Mouse (Mus musculus) right cerebral cortex, postnatal 36 days (tissue): Measurements from ENCODE around the gene Rfx8.
"Not testable (repeated sequence)": the region's sequence is repeated elsewhere in the genome, so short reads cannot be mapped to it uniquely, and the experiment has no call there.

Source experiments
- DNase-seq, 2 experiments: peaks; one replicate each; pipeline ENCODE4 v3.0.0; 2022; ENCODE audit warnings: low spot score in 2 of 2, mixed read lengths in 1 of 2

Gene Rfx8

DNA sequence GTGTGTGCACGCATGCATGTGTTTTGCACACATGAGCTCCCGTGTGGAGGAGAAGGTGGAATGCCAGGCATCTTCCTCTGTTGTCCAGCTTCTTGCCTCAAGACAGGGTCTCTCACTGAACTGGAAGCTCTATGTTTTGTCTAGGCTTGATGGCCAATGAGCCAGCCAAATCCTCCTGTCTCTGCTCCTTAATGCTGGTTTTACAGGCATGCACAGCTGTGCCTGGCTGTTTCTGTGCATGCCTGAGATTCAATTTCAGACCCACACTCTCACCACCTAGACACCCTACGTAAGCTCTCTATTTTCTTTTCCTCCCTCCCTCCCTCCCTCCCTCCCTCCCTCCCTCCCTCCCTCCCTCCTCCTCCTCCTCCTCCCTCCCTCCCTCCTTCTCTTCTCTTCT lies 28.8 kb downstream of the Rfx8 start:
- DNase-seq = no peak

DNA sequence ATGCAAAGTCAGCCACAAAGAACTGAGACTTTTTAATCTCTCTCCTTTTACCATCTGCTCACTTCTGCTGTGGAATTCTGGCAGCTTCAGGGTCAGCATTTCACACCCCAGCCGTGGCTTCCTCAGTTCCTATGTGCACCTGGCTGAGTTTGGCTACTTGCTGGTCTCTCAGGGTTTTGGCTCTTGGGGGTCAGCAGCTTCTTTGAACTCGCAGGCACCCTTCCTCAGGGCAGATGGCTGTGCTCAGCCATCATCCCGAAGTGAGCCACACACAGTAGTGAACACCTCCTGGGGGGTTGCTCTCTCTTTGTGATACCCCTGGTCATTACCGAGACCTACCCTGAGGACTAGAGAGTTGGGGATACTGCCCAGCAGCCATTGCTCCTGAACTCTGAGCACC lies 29.7 kb downstream of the Rfx8 start:
- DNase-seq = no peak

DNA sequence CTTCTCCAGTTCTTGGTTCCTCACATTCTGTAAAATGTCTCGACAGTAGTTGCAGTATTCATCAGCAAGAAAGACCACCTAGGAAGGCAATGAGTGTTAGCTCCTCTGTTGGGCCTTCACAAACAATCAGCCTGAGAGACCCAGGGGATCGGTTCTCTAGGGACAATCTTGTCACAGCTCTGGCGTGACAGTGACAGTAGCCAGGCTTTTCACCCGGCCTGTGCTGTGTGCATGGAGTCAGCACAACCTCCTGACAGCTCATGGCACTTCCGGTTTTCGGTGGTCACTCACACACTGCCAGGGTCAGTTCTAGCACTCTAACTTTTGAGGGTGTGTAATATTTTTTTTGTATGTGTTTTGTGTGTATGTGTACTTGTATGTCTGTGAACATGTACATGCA lies 32.2 kb downstream of the Rfx8 start:
- no peak for DNase-seq

DNA sequence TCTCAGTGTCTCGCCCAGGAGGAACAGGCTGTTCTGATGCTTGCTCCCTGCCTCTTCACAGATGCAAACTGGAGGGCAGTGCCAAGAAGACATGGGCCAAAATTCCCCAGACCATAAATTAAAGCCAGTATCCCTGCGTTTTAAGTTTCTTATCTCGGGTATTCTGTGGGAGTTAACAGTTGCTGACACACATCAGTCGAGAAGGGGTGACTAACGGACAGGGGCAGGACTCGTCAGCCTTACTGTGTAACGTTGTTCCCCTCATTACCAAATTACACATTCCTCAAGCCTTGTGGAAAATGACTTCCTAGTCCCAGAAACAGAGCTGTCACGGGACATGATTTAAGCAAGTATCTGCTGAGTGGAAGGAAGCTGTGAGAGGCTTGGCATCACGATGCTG lies 33.5 kb downstream of the Rfx8 start:
- DNase-seq = no peak

DNA sequence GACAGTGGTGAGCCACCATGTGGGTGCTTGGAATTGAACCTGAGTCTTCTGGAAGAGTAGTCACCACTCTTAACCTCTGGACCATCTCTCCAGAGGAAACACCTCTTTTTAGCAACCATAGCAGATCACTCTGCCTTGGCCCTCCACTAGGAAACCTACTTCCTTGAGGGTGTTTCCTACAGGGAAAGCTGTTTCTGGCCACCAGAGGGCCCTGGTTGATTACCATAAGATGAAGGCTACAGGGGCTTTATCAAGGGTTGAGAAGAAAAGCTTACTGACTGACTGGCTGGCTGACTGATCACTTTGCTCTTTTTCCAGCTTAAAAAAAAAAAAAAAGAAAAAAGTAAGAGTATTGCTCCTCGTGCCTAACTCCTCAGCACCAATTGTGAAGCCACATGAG lies 35.0 kb downstream of the Rfx8 start:
- peak; percentile 56 to 59 for DNase-seq

DNA sequence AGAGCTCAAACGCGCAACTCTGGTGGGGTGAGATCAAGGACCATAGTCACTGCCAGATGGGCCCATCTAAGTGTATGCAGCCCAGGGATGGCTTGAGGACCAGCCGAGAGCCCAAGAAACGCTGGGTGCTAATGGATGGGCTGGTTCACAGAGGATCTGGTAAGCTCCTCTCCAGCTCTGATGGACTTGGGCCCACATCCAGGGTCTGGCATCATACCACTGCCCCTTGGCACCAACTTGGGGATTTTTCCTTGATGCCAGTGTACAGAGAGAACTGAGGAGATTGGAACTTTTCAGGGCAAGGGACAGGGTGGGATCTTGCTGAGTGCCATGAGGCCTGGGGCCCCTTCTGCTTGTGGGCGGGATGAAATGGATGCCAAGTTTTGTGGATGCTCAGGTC lies 39.2 kb downstream of the Rfx8 start:
- no peak for DNase-seq

DNA sequence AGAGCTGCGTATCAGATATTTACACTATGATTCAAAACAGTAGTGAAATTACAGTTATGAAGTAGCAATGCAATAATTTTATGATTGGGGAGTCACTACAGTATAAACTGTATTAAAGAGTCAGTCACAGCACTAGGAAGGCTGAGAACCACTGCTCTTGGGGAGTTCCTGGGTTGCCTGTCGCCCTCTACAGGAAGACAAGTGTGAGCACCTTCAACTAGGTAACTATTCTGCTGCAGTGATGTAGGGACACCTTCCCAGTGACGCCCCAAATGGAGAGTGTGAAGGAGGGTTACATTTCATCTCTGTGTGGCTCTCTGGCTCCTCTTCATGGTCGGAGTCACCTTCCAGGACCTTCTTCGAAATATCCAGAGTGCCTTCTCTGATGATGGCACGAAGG lies 40.3 kb downstream of the Rfx8 start:
- no peak for DNase-seq

DNA sequence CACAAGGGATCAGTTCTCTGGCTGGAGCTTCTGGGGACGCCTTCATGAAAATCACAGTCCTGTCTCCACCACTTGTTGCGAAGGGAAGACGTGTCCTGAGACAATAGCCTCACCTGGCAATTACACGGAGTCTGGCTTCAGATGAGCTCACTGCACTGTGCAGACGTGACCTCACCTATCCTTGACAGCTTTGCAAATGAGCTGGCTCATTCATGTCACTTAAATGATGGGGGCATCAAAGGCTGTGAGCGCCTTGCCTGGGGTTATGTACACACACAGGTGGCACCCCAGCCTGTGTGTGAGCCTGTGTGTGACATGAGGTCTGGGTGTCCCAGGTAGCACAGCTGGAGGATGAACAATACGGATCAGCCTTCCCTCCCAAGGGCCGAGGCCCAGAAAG lies 41.9 kb downstream of the Rfx8 start:
- no peak for DNase-seq

DNA sequence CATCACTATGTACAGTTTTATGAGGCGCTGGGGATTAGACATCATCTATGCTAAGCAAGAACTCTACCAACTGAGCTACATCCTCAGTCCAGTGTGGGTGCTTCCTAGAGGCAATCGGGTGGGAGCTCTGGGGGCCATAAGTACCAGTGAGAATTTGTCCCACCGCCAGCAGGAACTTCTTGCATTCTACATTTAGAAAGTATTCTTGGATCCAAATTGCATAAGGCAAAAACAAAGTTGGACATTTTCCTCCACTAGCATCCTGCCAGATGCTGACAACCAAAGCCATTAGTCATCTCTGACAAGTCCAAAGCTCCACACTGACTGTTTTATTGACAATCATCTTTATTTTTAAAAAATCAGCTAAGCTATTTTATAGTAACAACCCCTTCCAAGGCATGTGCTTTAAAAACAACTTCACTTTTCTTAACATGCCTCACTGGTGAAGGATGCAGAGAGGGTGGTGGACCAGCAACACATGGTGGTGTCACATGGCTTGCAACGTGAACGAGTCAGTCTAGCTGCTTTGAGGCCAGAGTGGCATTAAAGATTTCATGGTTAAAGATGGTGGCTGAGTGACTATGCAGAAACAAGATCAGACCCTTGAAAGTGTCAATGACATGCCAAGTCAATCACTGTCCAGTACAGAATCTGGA lies 44.4 kb downstream of the Rfx8 start:
- DNase-seq = peak; percentile 31 to 51

DNA sequence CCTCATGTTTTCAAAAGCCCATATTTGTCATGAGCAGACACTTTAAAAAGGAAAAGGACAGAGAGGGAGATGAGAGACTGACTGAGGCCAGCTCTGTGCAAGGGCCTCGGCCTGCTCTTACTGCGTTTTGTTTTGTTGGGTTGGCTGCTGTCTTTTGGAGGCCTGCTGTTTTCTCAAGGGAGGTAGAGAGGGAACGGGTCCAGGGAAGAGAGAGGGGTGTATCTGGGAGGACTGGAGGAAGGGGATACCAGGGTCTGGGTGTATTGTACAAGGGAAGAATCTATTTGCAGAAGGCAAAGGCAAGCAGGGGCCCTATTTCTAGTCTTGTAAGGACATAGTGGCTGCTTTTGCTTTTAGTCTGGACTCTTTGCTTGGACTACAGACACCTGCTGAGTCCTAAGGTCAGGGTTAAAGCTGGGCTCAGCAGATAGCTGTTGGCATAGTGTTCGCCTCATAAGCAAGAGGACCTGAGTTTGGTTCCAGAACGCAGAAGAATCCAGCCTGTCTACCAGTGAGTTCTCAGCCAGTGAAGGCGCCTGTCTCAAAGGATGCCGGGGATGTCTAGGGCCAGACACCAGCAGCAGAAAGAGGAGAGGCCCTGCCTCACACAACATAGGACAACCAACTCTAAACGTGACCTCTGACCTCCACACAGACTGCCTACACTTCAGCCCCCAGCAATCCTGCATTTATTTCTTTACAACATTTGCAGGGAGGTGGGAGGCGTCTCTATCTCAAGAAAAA lies 48.3 kb downstream of the Rfx8 start:
- no peak for DNase-seq

DNA sequence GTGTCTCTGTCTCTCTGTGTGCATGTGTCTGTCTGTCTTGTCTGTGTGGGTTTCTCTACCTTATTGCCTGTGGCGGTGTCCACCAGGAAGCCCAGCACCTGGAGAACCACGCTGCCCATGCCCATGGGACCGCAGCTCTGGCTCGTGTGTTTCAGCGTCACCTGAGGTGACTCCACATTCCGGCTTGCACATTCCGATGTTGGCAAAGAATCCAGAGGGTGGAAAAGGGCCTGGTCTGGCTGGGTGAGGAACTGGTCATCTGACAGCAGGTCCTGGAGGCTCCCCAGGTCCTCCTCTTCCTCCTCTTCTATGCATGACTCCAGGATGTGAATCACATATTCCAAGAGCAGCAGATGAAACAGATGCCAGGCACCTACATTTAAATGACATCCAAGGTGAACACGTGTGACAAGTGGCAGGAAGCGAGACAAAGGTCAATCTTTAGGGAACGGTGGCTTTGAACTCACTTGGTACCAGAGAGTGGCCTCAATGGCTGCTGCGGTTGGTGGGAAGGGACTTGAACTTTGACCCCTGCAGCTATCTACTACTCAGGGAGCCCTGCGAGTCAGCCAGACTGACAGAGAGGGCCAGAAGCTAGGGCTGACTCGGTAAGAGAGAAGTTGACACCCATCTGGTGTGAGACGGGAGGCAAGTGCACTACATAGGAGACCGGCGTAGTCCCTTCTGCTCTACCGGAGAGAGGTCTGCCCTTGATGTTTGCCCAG lies 50.4 kb downstream of the Rfx8 start:
- DNase-seq = no peak

DNA sequence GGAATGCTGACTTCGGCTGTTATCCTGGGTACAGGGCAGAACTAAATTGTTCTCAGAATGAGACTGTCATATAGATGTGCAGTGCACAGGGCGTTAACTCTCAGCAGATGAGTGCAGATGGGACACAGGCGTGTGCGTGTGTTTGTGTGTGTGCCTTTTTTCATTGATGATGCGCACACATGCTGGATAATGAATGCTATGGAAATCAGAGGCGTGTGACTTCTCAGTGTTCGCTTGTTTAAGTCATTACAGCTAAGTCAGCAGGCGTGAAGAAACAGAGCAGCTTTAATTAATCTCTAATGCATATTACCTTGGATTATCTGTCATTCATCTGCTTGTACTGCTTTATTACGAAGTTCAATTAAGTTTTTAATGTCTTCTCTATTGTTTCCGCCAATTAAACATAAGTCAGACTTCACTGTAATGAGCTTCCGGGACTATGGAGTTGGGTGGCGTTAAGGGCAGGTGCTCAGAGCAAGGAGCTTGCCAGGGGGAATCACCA lies 54.0 kb downstream of the Rfx8 start:
- DNase-seq = no peak

DNA sequence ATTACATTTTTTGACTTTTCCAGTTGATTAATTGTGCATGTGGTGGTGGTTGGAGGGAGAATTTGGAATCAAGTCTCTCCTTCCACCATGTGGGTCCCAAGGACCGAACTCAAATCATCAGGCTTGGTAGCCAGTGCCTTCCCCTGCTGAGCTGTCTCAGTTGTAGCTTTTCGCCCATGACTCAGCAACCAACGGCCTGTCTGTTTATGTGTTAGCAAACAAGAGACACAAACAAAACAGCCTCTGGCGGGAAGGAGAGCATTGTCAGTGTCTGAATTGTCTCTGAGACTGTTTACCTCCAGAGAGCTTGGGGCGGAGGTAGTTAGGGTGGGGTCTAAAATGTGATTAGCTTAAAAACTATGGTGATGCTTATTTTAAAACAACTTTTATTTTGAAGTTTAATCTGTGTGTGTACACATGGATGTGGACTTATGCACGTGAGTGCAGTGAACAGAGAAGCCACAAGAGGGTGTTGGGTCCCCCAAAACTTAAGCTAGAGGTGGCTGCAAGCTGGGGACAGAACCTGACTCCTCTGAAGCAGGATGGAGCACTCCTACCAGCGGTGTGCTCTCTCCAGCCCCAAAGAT lies 56.7 kb downstream of the Rfx8 start:
- DNase-seq = no peak

DNA sequence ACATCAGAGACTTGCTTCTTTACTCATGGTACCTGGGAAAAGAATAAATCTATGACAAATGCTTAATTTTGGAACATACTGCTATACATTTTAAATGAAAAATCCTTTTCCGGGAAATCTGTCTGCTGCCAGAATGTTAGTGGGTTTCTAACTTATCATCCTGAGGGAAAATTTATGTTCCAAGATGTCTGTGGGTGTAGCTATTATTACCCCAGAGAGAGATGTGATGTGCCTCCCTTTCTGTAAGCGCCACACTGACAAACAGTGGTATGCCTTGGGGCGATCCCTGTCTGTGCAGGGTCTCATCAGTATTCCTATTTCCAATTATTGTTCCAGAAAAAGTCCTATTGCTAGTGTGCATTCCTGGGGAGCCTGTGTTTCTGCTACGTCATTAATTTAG lies 57.7 kb downstream of the Rfx8 start:
- DNase-seq = no peak

DNA sequence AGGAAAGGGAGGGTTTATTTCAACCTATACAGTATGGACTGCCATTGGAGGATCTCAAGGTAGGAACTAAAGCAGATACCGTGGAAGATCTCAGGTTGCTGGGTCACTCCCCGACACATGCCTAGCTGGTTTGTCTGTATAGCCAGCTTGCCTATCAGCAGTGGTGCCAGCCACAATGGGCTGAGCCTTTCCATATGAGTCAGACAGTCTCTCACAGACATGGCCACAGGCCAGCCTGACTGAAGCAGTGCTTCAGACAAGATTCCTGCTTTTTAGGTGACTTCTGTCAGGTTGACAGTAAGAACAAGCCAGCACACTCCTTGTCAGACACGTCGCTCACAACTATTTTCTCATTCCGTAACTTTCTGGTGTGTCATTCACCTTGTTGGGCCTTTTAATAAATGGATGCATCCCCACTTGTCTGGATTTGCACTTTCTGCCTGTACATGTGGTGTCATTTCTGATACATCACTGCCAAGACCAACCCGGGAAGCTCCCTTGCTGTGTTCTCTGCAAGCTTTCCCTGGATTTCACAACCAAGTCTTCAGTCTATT lies 63.7 kb downstream of the Rfx8 start:
- no peak for DNase-seq

DNA sequence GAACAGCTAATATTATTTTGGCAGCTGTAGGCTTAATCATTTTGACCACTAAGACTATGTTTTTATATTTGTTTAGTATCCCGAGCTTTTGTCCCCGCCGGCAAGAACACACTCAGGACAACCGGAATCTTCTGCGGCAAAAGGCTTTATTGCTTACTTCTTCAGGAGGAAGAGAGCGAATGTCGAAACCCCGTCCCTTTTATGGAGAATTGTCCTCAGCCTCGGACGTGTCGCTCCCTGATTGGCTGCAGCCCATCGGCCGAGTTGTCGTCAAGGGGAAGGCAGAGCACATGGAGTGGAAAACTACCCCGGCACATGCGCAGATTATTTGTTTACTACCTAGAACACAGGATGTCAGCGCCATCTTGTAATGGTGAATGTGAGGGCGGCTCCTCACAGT lies 65.9 kb downstream of the Rfx8 start:
- DNase-seq = not testable (repeated sequence)

DNA sequence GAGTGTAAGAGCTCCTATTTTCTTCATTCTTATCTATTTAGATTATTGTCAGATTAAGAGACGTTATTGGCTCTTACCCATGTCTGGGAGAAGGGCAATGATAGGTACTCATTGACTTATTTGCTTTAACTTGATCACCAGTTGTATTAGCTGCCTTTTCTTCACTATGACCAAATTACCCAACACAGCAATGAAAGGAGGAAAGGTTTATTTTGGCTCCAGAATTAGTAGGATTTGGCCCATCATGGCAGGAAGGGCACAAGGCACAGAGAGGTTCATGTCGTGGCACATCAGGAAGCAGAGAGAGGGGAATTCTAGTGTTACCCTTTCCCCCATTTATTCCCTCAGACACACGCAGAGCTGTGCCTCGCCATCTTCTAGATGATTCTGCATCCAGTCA lies 67.8 kb downstream of the Rfx8 start:
- DNase-seq = no peak

DNA sequence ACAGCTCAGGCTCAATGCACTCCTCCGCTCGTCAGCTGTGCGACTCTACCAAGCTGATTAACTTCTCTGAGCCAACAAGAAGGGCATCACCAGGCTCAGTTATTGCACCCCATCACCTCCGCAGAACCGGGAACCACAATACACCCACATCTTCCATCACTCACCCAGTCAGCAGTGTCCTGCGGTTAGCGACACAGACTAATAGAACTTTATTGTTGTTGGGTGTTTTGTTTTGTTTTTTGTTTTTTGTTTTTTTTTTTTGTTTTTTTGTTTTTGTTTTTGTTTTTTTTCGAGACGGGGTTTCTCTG lies 69.6 kb downstream of the Rfx8 start, which contains the start of gene Creg2:
Gene Creg2 (minus strand): TSS at position 234 of the 308 bp plus-strand sequence.
- DNase-seq = no peak

DNA sequence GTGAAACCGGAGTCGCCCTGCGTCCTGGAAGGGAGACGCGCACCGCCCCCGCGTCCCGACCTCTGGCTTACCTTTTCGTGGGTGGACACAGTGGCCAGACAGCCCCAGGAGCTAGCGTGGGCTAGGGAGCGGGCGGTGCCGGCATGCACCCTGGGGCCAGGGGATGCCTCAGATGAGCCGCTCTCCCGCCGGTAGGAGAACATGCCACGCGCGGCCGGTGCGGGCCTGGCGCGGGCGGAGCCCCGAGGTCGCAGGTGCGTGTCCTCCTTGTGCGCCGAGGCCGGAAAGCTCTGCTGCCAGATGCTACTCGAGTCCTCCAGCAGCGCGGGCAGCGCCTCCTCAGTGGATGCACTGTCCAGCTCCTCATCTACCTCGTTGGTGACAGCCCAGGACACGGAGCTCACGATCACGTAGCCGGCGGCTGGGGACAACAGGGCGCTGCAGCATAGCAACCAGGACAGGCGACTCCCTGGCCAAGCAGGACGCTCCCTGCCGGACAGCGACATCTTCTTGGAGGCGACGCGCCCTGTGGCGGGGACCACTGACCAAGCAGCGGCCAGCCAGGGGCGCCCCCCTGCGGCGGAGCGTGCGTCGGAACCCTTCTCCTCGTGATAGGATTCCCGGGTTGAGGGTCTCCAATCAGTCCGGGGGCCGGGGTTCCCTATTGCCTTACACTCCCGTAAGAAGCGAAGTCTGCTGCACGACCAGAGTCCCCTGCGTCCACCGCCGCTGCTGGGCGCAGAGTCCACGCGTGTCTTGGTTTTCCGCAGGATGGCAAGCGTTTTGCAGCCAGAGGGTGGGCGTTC lies 70.2 kb downstream of the Rfx8 start:
- peak; percentile 67 to 75 for DNase-seq

DNA sequence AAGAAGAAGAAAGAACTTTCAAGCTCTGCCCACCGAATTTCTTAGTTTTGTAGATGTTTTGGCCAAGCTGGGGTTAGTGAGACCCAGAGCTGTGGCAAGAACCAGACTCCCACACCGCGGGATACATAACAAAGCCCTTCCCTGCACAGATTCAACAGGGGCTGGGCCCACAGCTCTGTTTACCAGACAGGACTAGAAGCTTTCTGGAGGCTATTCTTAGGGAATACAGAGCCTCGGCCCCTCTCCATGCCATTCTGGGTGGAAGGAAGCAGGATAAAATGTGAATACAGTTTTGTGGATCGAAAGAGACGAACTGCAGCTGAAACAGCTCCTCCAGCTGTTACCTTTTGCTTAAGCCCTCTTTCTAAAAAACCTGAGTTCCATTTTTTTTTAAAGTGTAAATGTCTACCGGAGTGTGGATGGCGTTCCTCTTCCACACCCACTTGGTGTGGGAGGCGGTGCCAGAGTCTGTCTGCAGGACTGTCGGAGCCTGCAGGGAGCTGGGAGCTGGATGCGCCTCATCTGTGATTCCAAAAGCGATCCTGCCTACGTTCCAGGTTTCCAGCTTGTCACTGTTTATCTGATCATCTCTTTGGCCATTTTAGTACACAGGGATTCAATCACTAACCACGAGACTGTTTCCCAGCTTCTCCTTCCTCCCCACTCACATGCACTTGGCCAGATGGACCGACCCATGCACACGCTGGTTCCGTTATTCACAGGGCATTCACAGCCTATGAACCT lies 70.9 kb downstream of the Rfx8 start:
- peak; percentile 75 to 84 for DNase-seq

DNA sequence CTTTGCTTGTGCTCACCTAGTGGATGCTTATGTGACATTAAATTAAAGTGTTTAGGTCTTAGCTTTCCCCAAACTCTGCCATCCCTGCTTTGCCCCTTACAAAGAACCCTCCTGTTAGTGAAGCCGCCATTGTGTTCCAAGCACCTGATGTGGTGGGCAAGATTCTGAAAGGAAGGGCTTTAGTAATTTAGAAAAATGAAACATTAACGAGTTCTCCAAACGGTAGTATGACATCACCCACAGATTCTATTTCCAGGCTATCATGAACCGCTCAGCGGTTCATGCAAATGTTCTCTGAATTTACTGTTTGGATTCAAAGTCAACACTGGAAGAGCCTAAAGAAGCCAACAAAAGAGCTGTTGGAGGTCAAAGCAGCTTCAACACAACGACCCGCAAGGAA lies 72.2 kb downstream of the Rfx8 start:
- no peak for DNase-seq
